Mouse (Mus musculus): ENCODE data around the gene Gps1. TPM values are rescaled to one million over a fixed set of nuclear protein-coding genes. Genes with fewer than 3 reads are reported as not detected.
A peak's percentile ranks its signal among the peaks of the same experiment; 100 is the strongest.
"Not testable (repeated sequence)": the region's sequence is repeated elsewhere in the genome, so short reads cannot be mapped to it uniquely, and the experiment has no call there.

The Gps1 gene
- polyA plus RNA-seq (2012; rRNA removed), result 124 and 130 TPM in 2 replicates

DNA sequence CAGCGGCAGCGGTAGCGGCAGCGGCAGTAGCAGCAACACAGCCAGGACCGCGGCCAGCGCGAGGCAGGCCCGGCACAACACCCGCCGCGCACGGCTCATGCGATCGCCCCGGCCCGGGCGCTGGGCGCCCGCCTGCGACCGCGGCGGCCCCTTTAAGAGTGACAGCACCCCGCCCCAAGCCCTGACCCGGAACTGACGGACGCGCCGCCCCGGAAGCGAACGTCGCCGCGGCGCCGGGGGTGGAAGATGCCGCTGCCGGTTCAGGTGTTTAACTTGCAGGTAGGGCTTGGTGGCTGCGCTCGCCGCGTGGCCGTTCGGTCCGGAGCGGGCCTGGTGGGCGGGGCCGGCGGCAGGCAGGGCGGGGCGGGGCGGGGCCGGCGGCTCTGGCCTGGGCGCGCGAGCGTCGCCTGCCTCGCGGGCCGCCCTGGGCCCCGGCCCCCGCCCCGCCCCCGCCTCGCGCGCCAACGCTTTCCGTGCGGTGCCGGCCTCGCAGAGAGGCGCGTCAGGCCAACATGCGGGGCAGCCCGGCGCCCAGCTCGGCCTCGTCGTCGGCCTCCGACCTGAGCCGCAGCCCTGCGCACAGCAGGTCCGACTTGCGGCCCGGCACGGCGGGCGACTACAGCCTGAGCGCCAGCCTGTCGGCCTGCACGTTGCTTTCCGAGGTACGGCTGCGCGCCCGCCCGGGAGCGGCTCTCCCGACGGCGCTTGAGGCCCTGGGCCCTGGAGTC, at the start of gene Gps1, which contains the start of gene Rfng:
Gps1 (plus strand) TSS at position 209 of the 728 bp plus-strand sequence.
Rfng (minus strand) TSS at position 144 of the 728 bp plus-strand sequence.
- no peak for DNase-seq (ENCODE audit: low read depth, low spot score)
- under 1% methylated on average over 107 of the region's 107 CpGs for WGBS

DNA sequence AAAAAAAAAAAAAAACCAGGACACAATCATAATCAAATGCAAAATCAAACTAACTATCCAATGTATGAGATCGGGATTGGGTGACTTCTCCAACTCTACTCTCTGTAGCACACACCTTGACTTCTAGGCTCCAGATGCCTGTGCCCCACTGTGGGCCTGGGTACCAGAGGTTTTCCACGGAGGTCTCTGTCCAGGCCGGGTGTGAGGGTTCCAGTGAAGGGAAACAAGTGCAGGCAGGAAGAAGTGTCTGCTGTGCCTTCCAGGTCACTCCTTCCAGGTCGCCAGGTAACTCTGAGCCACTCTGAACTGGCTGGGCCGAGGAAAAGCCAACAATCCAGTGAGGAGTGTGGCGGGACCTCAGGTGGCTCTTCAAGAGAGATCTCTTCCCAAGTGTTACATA, 47.6 kb upstream of the Gps1 start:
- WGBS, result 78% methylated on average over 6 of the region's 6 CpGs
- no peak for DNase-seq (ENCODE audit: low read depth, low spot score)

DNA sequence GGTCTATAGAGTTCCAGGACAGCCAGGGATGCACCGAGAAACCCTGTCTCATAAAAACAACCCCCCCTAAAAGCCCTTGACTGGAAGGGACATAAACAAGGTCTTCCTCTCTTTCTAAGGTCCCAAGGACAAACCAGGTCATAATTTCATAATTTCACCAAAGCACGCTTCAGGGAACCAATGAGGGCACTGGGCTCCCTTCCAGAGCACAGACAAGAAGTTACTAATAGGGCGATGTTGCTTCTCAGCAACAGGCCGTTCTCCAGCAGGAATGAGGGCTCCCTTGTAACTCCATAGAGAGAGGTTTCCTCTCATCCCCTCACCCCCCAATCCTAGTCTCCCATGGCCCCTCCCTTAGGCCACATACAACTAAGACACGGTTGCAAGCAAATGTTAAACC, 43.1 kb upstream of the Gps1 start:
- 84% methylated on average over 5 of the region's 5 CpGs for WGBS
- no peak for DNase-seq (ENCODE audit: low read depth, low spot score)

DNA sequence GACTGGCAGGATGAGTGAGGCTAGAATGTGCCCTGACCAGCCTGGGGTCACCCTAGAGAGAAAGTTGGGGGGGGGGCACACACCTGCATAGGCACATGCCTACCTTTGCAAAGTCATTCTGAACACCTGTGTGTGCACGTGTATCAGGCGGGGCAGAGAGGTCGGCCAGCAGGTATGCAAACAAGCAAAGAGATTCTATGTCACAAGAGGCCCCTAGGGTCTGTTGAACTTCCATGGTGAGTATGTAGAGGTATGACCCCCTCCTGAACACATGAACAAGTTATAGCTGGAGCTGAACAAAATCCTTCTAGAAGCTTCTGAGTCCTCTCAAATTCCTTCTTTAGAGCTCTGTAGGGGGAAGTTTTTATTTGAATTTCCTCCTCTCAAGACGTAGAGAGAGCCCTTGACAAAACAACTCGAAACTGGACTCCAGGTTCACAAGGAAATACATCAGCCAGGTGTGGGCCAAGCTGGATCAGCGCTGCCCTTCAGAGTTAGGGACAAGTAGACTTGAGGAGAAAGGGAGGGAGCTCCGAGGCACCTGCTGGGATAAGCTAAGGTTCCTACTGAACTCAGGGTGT, 39.9 kb upstream of the Gps1 start:
- WGBS, result 33% methylated on average over 7 of the region's 7 CpGs

DNA sequence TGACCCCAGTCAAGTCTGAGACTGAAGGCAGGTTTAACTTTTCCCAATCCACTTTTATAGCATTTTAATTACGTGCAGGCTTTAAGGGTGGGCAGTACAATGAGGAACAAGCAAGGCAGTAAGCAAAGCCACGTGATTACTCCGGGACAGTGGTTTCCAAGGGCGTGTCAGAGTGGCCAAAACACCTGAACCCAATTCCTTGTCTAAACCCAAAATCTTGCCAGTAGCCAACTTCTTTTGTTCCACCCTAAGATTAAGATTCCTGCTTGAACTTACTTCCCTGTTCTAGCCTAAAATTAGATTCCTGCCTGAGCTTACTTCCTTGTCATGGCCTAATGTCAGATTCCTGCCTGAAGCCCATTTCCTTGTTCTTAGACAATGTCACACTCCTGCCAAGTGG, 36.1 kb upstream of the Gps1 start:
- WGBS, result 19% methylated on average over 4 of the region's 4 CpGs
- DNase-seq (ENCODE audit: low read depth, low spot score), result no peak

More for the DNA sequence above, 39.9 kb upstream of the Gps1 start:
- no peak for DNase-seq (ENCODE audit: low read depth, low spot score)

DNA sequence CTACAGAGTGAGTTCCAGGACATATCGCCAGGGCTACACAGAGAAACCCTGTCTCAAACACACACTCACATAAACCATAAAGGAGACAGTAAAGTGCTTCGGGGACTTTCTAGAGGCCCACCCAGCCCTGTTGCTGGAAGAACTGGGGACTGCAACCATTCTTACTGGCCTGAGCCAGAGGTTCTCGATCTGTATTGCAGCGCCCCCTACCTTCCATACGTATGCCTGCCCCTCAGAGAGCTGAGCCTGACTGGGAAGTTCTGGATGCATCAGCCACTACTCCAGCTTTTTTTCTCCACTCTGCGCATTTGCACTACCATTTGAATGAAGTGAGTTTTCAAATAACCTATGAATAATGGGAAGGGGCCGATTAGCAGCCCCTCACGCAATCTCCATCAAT, 34.6 kb upstream of the Gps1 start:
- 67% methylated on average over 8 of the region's 8 CpGs for WGBS
- no peak for DNase-seq (ENCODE audit: low read depth, low spot score)

DNA sequence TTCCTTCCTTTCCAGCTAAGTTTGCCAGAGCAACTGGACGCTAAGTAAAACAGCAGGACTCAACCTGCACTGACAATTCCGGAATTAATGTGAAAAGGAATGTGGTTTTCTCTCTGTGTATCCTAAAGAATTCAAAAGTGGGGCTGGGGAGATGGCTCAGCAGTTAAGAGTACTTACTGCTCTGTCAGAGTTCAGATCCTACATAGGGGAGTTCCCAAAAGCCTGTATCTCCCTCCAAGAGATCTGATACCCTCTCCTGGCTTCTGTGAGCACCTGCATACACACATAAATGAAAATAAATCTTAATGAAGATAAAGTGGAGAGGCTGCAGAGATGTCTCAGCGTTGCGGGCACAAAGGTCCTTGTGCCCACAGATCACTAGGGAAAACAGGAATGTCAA, 32.5 kb upstream of the Gps1 start:
- no peak for DNase-seq (ENCODE audit: low read depth, low spot score)
- WGBS, result 61% methylated on average over 4 of the region's 4 CpGs

DNA sequence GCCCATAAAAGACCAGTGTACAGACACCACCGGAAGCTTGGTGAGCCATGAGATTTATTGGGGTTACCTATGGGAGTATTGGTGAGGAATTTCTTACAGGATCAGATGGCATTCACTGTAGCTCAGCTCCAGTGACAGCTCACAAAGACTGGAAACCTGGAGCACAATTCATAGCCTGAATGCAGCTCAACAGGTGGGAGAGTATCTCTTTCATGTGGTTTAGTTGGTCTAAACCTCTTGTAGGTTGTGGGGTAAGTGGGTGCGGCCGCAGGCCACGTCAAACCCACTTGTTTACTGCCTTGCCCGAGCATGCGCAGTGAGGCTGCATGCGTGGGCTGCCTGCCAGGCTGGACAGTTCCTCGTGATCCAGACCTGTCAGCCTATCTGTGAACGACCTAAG, 23.8 kb upstream of the Gps1 start:
- 82% methylated on average over 9 of the region's 9 CpGs for WGBS
- no peak for DNase-seq (ENCODE audit: low read depth, low spot score)

DNA sequence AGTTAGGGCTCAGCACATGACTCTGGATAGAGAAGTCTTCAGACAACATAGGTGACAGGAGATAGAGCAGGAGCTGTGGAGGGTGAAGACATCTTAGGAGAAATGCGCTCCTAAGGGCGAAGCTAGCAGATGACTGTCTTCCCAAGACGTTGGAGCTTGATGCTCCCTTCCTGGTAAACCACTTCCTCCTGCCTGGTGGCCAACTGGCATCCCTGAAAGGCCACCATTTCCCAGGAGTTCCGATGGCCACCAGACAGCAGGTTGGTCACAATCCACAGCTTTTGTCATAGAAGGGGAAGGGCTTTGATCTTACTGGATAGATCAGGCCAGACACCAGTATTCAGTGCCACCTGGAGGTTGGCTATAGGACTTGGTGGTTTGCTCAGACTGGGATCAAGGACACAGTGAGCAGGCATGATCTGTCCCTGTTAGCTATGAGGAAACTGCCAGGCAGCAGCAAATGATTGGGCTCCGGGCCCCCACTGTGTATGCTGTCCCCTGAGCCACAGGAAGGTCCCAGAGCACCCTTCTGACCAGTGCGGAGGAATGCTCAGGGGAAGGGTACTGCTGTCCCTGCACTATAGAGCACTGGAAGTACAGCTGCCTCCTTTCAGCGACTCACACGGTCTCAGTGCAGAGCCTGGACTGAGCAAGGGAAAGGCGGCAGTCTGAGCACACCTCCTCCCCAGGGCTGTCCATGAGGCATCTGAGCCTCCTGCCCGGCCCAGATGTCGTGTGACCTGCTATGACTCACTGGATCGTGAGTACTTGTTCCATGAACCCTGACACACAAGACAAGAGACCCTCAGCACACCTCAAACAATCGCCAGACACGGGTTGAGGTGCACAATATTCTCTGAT, 22.0 kb upstream of the Gps1 start:
- WGBS, result 45% methylated on average over 14 of the region's 14 CpGs
- no peak for DNase-seq (ENCODE audit: low read depth, low spot score)

DNA sequence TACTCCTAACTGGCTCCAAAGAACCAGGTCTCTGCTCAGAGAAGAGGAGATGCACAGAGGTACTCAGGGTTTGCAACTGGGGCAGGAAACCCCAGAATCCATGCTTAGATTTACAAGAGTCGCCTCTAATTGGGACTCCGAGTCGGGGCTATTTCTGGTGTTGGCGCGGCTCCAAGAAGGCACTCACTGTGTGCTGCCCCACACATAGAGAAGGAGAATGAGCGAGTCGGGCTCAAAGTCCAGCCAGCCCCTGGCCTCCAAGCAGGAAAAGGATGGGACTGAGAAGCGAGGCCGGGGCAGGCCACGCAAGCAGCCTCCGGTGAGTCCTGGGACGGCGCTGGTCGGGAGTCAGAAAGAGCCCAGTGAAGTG, 21.4 kb upstream of the Gps1 start, which contains the start of gene Hmga1b:
Hmga1b (plus strand) TSS at position 123 of the 370 bp plus-strand sequence.
- DNase-seq (ENCODE audit: low read depth, low spot score), result not testable (repeated sequence)
- WGBS, result 6% methylated on average over 14 of the region's 14 CpGs

DNA sequence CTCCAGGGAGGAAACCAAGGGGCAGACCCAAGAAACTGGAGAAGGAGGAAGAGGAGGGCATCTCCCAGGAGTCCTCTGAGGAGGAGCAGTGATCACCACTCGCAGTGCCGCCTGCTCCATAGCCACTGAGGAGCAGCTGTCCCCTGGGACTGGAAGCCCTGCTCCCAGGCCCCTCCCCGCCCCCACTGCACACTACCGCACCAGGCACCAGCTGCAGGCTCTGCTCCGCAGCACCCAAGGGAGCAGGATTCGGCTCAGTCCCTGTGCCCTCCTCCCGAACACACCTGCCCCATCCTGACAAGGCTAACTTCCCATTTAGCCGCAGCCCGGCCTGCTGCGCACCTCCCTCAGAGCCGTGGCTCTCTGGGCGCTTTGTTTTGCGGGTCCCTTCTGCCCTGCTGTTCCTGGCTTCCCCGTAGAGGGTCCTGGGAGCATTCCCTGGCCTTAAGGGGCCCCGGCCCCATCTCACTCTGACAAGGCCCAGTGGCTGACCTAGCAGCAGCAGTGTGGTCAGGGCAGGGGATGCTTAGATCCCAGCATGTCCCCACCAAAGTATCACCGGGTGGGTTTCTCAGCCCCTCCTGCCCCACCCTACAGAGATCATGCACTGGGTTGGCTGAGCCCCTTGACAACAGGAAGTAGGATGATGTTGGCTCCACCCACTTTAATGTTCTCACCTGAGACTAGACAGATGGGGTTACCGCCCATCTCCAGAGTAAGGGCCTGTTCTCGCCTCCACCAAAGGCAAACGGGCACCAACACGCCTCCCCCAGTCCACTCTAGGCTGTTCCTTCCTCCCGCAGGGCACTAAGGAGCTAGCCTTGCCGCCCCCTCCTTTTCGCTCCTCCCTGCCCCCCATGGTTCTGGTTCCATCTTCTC, 20.7 kb upstream of the Gps1 start:
- WGBS, result 12% methylated on average over 11 of the region's 23 CpGs
- DNase-seq (ENCODE audit: low read depth, low spot score), result not testable (repeated sequence)

DNA sequence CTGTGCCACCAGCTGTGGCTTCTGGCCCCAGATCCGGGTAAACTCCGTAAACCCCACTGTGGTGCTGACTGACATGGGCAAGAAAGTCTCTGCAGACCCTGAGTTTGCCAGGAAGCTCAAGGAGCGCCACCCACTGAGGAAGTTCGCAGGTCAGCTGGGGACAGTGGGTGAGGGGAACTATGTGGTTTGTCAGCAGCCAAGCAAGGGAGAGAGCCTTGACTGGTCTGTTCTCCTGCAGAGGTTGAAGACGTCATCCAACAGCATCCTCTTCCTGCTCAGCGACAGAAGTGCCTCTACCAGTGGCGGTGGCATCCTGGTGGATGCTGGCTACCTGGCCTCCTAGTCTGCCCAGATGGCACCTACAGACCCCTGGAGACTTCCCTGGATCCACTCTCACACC, 17.0 kb upstream of the Gps1 start:
- WGBS, result 85% methylated on average over 5 of the region's 7 CpGs
- not testable (repeated sequence) for DNase-seq (ENCODE audit: low read depth, low spot score)

DNA sequence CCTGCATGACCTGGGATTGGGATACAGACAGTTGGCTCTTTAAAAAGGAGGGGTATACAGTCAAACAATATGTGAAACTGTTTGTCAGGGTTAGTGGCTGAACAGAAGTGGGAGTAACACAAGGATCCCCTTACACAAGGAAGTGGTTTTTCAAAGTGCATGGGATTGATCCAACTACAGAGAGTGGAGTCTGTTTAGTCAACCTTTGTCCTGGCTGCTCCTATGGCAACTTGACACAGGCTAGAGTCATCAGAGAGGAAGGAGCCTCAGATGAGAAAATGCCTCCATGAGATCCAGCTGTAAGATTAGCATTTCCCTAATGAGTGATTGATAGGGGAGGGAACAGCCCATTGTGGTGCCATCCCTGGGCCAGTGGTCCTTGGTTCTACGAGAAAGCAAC, 15.9 kb upstream of the Gps1 start:
- peak; percentile 72 for DNase-seq (ENCODE audit: low read depth, low spot score)

DNA sequence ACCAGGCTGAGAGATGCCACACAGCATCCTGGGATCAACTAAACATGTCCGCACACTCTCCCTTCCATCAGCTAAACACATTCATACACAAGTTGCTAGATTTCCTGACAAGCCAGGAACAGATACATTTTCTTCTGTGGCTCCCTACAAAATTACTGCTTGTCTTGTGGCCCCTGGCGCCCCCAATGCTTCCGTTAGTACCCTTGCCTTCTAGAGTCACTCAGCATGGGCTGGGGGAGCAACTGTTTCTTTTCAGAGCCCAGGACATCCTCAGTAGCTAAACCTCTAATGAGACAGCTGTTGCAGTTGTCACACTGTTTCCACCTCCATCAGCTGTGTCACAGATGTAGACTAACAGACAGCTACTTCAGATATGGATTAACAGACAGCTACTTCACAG, 11.3 kb upstream of the Gps1 start:
- WGBS, result 95% methylated on average over 3 of the region's 3 CpGs
- no peak for DNase-seq (ENCODE audit: low read depth, low spot score)

More for the DNA sequence above, 15.9 kb upstream of the Gps1 start:
- WGBS, result 29% methylated on average over 1 of the region's 1 CpGs

DNA sequence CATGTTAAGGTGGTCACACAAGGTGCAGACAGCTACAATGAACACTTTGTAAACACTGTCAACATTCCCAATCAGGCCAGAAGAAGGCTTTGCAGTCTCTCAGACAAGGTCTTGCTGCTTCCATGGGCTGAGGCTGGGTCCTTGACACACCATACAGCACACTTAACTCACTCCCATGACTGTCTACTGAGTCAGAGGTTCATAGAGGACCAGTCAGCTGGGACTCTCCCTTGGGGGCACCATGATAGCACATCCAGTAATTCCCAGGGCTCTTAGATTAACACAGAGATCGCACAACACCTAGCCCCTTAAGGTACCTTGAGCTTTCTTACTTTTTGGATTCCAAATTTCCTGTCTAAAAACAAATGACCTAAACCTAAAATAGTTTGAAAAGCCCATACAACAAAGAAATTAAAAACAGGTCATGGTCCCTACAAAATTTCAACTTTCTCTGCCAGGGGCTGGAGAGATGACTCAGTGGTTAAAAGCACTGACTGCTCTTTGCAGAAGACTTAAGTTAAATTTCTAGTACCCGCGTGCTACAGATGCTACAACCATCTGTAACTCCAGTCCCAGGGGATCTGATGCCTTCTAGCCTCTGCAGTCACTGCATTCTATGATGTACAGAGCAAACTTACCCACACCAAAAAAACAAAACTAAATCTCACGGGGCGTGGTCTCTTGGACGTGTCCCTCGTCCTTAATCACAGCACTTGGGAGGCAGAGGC, 10.4 kb upstream of the Gps1 start:
- WGBS, result 84% methylated on average over 7 of the region's 7 CpGs
- no peak for DNase-seq (ENCODE audit: low read depth, low spot score)

DNA sequence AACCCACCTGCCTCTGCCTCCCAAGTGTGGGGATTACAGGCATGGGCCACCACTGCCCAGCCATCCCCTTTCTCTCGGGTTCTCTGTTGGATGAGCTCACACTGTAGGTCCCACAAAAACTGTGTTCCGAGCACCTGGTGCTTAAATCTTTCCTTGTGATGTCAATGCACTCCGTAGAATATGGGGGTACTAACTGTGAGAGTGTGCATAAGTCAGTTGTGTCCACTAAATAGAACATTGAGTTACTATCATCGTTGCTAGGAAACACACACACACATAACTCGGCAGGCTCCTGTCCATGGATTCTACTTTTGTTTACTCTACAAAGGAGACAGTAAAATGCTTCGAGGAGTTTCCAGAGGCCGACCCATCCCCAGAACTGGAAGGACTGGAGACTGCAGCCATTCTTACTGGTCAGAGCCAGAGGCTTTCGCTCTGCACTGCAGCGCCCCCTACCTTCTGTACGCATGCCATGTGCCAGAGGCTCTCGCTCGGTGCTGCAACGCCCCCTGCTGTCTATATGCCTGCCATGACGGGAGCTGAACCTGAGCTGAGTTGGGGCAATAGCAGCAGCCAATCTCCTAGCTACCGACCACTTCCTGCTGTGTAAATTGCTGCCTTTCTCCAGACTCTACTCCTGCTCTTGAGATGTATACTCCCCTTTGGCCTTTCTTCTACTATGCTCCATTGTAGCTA, 8.2 kb upstream of the Gps1 start:
- peak; percentile 89 for DNase-seq (ENCODE audit: low read depth, low spot score)
- WGBS, result 12% methylated on average over 15 of the region's 15 CpGs

DNA sequence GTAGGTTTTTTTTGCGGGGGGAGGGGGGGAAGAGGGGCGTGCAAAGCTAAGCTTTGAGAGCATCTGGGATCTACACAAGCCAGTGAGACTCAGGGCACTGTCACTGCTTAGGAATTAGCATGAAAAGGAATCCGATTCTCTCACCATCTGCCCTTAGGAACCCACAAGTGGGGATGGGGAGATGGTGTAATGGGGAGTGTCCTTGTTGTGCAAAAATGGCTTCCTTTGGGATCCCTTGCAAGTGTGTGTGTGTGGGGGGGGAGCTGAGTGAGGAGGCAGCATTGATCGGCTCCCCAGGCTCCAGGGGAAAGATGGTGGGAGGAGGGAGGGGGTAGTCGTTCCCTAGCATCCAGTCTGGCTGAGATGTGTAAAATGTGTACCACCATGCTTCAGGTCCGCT, 6.9 kb upstream of the Gps1 start:
- no peak for DNase-seq (ENCODE audit: low read depth, low spot score)
- WGBS, result 38% methylated on average over 6 of the region's 6 CpGs

DNA sequence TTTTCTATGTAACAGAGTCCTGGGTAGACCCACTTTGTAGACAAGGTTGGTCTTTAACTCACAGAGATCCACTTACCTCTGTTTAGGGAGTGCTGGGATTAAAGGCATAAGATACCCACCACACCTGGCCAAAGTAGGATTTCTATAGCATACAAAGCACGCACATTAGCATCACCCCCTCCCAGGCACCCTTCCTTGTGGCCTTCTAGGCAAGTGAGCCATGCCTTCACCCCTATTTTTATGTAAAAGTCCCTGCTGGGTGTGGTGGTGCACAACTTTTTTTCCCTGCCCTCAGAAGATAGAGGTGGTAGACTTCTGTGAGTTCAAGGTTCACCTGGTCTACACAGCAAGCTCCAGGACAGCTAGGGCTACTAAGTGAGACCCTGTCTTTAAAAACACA, 4.2 kb upstream of the Gps1 start:
- no peak for DNase-seq (ENCODE audit: low read depth, low spot score)
- 90% methylated on average over 1 of the region's 1 CpGs for WGBS
